Mouse (Mus musculus) MEL (cell line): ENCODE measurements at regions not wholly inside any gene's neighbourhood (a gene's known extent, or its start where the extent isn't known, plus 50 kb on each side); places are given as distances from the start of the nearest gene placed in this dataset.

Source experiments
- DNase-seq: peaks from one replicate; pipeline ENCODE4 v3.0.0; 2011; ENCODE audit warnings: low read depth, low spot score
- H3K27ac ChIP-seq: 2 replicates; pipeline ENCODE4 v1.5.1; 2012; ENCODE audit warnings: low read depth, mild to moderate bottlenecking, control low read depth, low read length, moderate library complexity; ENCODE audit not compliant: control insufficient read depth
- H3K27me3 ChIP-seq, 2 experiments: fragments of 150-350 bp in 1 of 2; sonication (generic) in 1 of 2; 2 replicates each; pipeline ENCODE4 v1.6.1; 2012; ENCODE audit warnings: low read length in 2 of 2, mild to moderate bottlenecking in 2 of 2, improper control_type of control experiment in 1 of 2, moderate library complexity in 1 of 2; ENCODE audit not compliant: insufficient read depth in 2 of 2, control insufficient read depth in 1 of 2
- H3K36me3 ChIP-seq, 2 experiments: 2 replicates each; pipeline ENCODE4 v1.6.1; 2012 to 2014; ENCODE audit warnings: low read length in 2 of 2, improper control_type of control experiment in 1 of 2, inconsistent platforms in 1 of 2, mild to moderate bottlenecking in 1 of 2; ENCODE audit not compliant: insufficient read depth in 2 of 2, control insufficient read depth in 1 of 2
- H3K4me1 ChIP-seq, 2 experiments: fragments of 150-350 bp in 1 of 2; sonication (generic) in 1 of 2; 2 replicates each; pipeline ENCODE4 v1.6.1; 2012; ENCODE audit warnings: low read length in 2 of 2, improper control_type of control experiment in 1 of 2, mild to moderate bottlenecking in 1 of 2; ENCODE audit not compliant: insufficient read depth in 2 of 2, control insufficient read depth in 1 of 2
- H3K4me3 ChIP-seq, 2 experiments: fragments of 150-350 bp in 1 of 2; sonication (generic) in 1 of 2; 2 replicates each; pipeline ENCODE4 v1.5.1; 2012; ENCODE audit warnings: low read depth in 2 of 2, low read length in 2 of 2, mild to moderate bottlenecking in 2 of 2, moderate library complexity in 2 of 2, control low read depth in 1 of 2, improper control_type of control experiment in 1 of 2; ENCODE audit not compliant: control insufficient read depth in 1 of 2, insufficient read depth in 1 of 2
- H3K79me2 ChIP-seq: 2 replicates; pipeline ENCODE4 v1.6.1; 2012; ENCODE audit warnings: mild to moderate bottlenecking, low read length, moderate library complexity; ENCODE audit not compliant: control insufficient read depth, poor library complexity, insufficient read depth
- H3K9ac ChIP-seq: 2 replicates; pipeline ENCODE4 v1.6.1; 2012; ENCODE audit warnings: low read depth, mild to moderate bottlenecking, control low read depth, low read length, moderate library complexity; ENCODE audit not compliant: control insufficient read depth, poor library complexity, severe bottlenecking
- H3K9me3 ChIP-seq: fragments of 150-350 bp; sonication (generic); replicated peaks from 2 replicates; pipeline ENCODE4 v1.6.1; 2012; ENCODE audit warnings: mild to moderate bottlenecking, low read length, improper control_type of control experiment, moderate library complexity; ENCODE audit not compliant: insufficient read depth
- CTCF ChIP-seq, 3 experiments: IDR thresholded peaks in 2 of 3; conservative IDR thresholded peaks in 1 of 3; 2 replicates each; pipeline ENCODE4 v1.5.1; 2011 to 2012; ENCODE audit warnings: low read length in 3 of 3, low read depth in 2 of 3, mild to moderate bottlenecking in 2 of 3, improper control_type of control experiment in 1 of 3, inconsistent platforms in 1 of 3, mixed read lengths in 1 of 3, moderate library complexity in 1 of 3; ENCODE audit not compliant: control insufficient read depth in 1 of 3, insufficient read depth in 1 of 3, poor library complexity in 1 of 3, severe bottlenecking in 1 of 3
- E2F4 ChIP-seq: IDR thresholded peaks from 2 replicates; pipeline ENCODE4 v1.6.1; 2011; ENCODE audit warnings: low read depth, low read length, improper control_type of control experiment, borderline replicate concordance
- ELF1 ChIP-seq: IDR thresholded peaks from 2 replicates; pipeline ENCODE4 v1.6.1; 2014; ENCODE audit warnings: low read depth, mild to moderate bottlenecking, inconsistent platforms, low read length, improper control_type of control experiment, moderate library complexity
- MAZ ChIP-seq: IDR thresholded peaks from 2 replicates; pipeline ENCODE4 v1.6.1; 2012; ENCODE audit warnings: low read depth, mild to moderate bottlenecking, inconsistent platforms, low read length, improper control_type of control experiment
- MYC ChIP-seq: IDR thresholded peaks from 2 replicates; pipeline ENCODE4 v1.6.1; 2011; ENCODE audit warnings: low read depth, mild to moderate bottlenecking, low read length, improper control_type of control experiment, moderate library complexity
- RAD21 ChIP-seq: IDR thresholded peaks from 2 replicates; pipeline ENCODE4 v1.6.1; 2011; ENCODE audit warnings: mild to moderate bottlenecking, low read depth, low read length, improper control_type of control experiment
- RCOR1 ChIP-seq: IDR thresholded peaks from 2 replicates; pipeline ENCODE4 v1.6.1; 2012; ENCODE audit warnings: low read depth, mild to moderate bottlenecking, inconsistent platforms, low read length, improper control_type of control experiment
- SMC3 ChIP-seq: IDR thresholded peaks from 2 replicates; pipeline ENCODE4 v1.6.1; 2011; ENCODE audit warnings: low read depth, low read length, improper control_type of control experiment
- TBP ChIP-seq: IDR thresholded peaks from 2 replicates; pipeline ENCODE4 v1.8.0; 2011; ENCODE audit warnings: low read depth, low read length, improper control_type of control experiment
- UBTF ChIP-seq: IDR thresholded peaks from 2 replicates; pipeline ENCODE4 v1.6.1; 2012; ENCODE audit warnings: low read depth, mild to moderate bottlenecking, inconsistent platforms, low read length, improper control_type of control experiment, moderate library complexity, borderline replicate concordance; ENCODE audit not compliant: insufficient read depth
- USF1 ChIP-seq: IDR thresholded peaks from 2 replicates; pipeline ENCODE4 v1.6.1; 2014; ENCODE audit warnings: low read depth, mild to moderate bottlenecking, inconsistent platforms, low read length, improper control_type of control experiment, moderate library complexity
- ZNF384 ChIP-seq: IDR thresholded peaks from 2 replicates; pipeline ENCODE4 v1.6.1; 2012; ENCODE audit warnings: low read depth, mild to moderate bottlenecking, inconsistent platforms, low read length, improper control_type of control experiment

DNA sequence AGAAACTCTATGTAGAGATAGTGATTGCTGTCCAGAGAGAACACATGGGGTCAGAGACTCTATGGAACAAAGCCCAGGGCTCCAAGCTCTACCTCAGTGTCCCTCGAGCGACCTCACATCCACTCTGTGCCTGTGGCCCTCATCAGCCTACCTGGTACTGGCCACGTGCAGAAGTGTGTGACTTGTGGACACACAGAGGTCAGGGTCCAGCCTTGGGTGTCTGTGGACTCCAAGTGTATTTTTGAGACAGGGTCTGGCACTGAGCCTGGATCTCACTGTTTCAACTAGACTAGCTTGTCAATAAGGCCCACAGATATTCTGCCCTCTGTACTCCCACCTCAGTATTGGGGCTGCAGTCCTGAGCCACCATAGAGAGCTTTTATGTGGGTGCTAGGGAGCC, 65.1 kb upstream of the Mrps10 start:
- TF ChIP-seq TBP, result no peak
- no peak for TF ChIP-seq E2F4
- TF ChIP-seq MYC, result no peak
- TF ChIP-seq, all 39 proteins: peak for 0
- no peak overlapping the region for H3K27ac ChIP-seq
- no peak overlapping the region for H3K4me3 ChIP-seq
- DNase-seq, result no peak
- no peaks in the 10 kb centered on the region for H3K9me3 ChIP-seq
- H3K4me1 ChIP-seq, result no peaks in the 10 kb centered on the region
- no peaks in the 10 kb centered on the region for H3K36me3 ChIP-seq
- H3K27me3 ChIP-seq, result no peaks in the 10 kb centered on the region
- no peak overlapping the region for H3K9ac ChIP-seq
- no peaks in the 10 kb centered on the region for H3K79me2 ChIP-seq

DNA sequence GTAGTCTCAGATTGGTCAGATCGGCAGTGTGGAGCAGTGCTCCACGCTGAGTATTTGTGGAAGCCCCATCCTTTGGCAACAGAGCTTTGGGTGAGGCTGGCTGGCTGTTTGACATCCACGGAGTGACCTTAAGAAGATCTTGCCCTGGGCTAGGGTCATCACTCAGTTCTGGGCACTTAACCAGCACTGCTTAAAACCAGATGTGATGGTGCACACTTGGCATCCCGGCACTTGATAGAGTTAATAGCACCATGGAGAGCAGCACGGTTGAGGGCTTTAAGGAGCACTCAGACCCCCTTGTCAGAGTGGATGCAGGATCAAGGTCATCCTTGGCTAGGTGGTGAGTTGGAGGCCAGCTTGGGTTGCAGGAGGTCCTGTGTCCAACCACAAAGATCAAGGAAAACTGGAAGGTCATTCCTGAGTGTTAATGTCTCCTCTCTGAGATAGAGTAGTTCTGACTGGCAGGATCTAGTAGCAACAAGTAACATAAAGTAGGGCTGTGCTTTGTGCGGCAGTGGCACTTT, 70.2 kb upstream of the Mrps10 start:
- DNase-seq, result no peak
- Histone ChIP-seq H3K27me3 (no peaks in the 10 kb centered on the region), H3K79me2 (peaks cover 3% of the 10 kb centered on the region; the same call in 1 of the 2 replicates), H3K4me1 (peaks cover 17 to 28% of the 10 kb centered on the region in 2 experiments), H3K27ac (no peak overlapping the region), H3K4me3 (no peak overlapping the region), H3K9me3 (no peaks in the 10 kb centered on the region), H3K9ac (no peak overlapping the region)
- TF ChIP-seq ZNF384 (no peak), RCOR1 (no peak)
- TF ChIP-seq, all 39 proteins: peak for 0
- H3K36me3 ChIP-seq, result peaks cover 0 to 25% of the 10 kb centered on the region in 2 experiments; a peak in 2 of 4 replicates

DNA sequence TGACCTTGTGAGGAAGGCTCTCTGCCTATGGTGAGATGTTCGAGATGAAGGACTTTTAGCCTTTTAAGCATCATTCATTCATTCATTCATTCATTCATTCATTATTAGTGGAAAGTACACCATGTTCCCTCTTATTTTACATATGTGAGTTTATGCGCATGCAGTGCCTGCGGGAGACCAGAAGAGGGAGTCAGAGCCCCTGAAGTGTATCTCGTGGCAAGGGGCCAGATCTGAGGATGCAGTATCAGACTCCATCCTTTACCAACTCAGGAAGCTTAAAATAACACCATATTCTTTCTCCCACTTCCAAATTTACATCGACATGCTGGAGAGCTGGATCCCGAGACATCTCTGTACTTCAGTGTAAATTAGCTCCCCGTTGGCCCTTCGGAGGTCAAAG, 70.7 kb upstream of the Mrps10 start:
- Histone ChIP-seq H3K27me3 (no peaks in the 10 kb centered on the region), H3K4me3 (no peak overlapping the region), H3K9me3 (no peaks in the 10 kb centered on the region), H3K9ac (no peak overlapping the region), H3K4me1 (peaks cover 17 to 33% of the 10 kb centered on the region in 2 experiments), H3K79me2 (peaks cover 3% of the 10 kb centered on the region; the same call in 1 of the 2 replicates), H3K36me3 (peaks cover 0 to 30% of the 10 kb centered on the region in 2 experiments; a peak in 2 of 4 replicates), H3K27ac (no peak overlapping the region)
- TF ChIP-seq RAD21 (peak; percentile 38), UBTF (no peak), ELF1 (no peak), SMC3 (peak; percentile 56), RCOR1 (0 out of 2 replicates have a peak, but pooled peaks have one; percentile 21), CTCF (IDR thresholded peaks at IDR 0.05 in 2 of 3, conservative IDR thresholded peaks at IDR 0.05 in 1 of 3; ENCODE audit: control insufficient read depth in 1 of 3, insufficient read depth in 1 of 3, low read depth in 2 of 3, low read length in 3 of 3, poor library complexity in 1 of 3, severe bottlenecking in 1 of 3) (peak; percentile 60 to 68 (median 65)), E2F4 (no peak), MAZ (no peak), USF1 (no peak), MYC (no peak)
- peak; percentile 68 for DNase-seq
